Mouse (Mus musculus): ENCODE data around the gene 4931409K22Rik.

DNA sequence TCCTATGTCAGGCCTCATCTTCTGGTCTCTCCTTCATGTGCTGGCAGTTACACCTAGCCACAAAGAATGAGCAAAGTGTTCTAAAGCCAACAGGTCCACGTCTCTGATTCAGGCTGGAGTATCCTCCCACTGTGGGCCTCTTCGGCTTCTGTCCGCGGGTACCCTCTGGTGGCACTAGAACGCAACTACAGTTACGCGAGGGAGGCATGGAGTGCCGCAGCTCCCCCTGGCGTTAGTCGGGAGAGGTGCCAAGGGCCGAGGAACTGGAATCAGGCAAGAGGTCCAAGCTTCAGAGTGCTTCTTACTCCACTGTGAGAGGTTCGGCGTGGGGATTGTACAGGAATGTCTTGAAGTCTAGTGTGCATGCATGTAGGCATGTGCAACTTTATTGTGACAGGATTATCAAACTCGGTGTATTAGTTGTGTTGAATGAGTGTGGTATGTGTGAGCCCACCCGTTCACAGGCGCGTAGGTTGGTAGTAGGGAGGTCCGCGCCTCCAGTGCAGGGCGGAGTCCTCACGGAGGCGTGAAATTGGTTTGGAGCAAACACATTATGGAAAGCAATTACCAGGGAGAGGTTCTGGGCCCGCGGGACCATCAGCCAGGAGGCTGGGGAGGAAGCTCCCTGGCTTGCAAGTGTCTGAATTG, 26.4 kb downstream of the 4931409K22Rik start:
- TF ChIP-seq POLR2A (IDR thresholded peaks at IDR 0.05; ENCODE audit: insufficient read length, low read depth): no peak
- no peak for TF ChIP-seq MYOG (IDR thresholded peaks at IDR 0.05; ENCODE audit: control insufficient read depth in 1 of 3, insufficient read depth in 1 of 3, insufficient read length in 2 of 3, low read depth in 2 of 3)
- no peak for TF ChIP-seq TCF3 (IDR thresholded peaks at IDR 0.05; ENCODE audit: insufficient read length, low read depth)
- no peak for TF ChIP-seq USF1 (IDR thresholded peaks at IDR 0.05; ENCODE audit: low read depth)
- no peak for TF ChIP-seq MAX (IDR thresholded peaks at IDR 0.05; ENCODE audit: low read depth)
- TF ChIP-seq CEBPB (IDR thresholded peaks at IDR 0.05; ENCODE audit: insufficient read depth, poor library complexity, severe bottlenecking): no peak
- TF ChIP-seq POLR2AphosphoS2 (IDR thresholded peaks at IDR 0.05; ENCODE audit: insufficient read length, low read depth): no peak
- no peak for TF ChIP-seq REST (IDR thresholded peaks at IDR 0.05; ENCODE audit: insufficient read depth, insufficient read length)
- no peak for TF ChIP-seq SRF (IDR thresholded peaks at IDR 0.05; ENCODE audit: control insufficient read depth, insufficient read length, low read depth)
- TF ChIP-seq E2F4 (IDR thresholded peaks at IDR 0.05; ENCODE audit: insufficient read depth): no peak
- no peak for TF ChIP-seq TCF12 (IDR thresholded peaks at IDR 0.05; ENCODE audit: insufficient read depth, poor library complexity, severe bottlenecking)
